Mouse (Mus musculus): ENCODE results near the gene Speer4c. TPM values are rescaled to one million over a fixed set of nuclear protein-coding genes. Genes with fewer than 3 reads are reported as not detected.
"Not testable (repeated sequence)": the region's sequence is repeated elsewhere in the genome, so short reads cannot be mapped to it uniquely, and the experiment has no call there.

The Speer4c gene
- polyA plus RNA-seq, 1 experiment: not detected

DNA sequence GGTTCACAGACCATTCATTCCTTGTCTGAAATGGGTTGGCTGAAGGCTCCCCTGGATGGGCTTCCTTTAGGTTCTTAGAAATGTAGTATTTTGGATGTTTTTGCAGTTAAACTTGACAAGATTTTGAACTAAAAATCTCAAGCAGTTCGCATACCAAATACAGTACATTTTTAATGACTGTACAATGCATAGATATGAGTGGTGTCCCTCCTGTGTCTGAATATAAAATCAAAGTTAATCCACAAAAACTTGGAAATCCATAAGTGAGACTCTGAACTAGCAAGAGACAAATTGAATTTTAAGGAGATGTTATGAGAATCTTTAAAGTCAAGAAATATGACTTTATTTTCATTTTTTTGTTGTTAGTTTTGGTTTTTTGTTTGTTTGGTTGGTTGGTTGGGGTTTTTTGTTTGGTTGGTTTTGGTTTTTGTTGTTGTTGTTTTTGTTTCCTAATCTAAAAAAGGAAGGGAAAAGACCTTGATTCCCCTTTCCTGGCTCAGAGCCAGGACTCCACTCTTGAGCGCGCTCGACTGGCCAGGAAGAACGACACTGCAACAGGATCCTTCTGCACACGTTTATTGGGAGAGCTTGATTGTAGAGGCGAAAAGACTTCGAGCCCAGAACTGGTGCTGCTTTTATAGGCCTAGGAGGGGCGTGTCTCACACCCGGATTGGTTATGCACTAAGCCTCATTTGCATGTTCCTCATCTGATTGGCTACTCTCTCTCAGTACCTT is 32.6 kb downstream of the Speer4c start:
- H3K27me3 ChIP-seq (ENCODE audit: control insufficient read depth, insufficient read depth, low read length); H3K4me1 ChIP-seq (replicated peaks; ENCODE audit: control insufficient read depth, insufficient read depth, low read length); DNase-seq; H3K4me3 ChIP-seq (ENCODE audit: control insufficient read depth, insufficient read depth, low read length); H3K27ac ChIP-seq (ENCODE audit: control insufficient read depth, insufficient read depth, low read length); H3K36me3 ChIP-seq (ENCODE audit: control insufficient read depth, insufficient read depth, low read length): not testable (repeated sequence)
- 81% methylated on average over 8 of the region's 10 CpGs for WGBS

DNA sequence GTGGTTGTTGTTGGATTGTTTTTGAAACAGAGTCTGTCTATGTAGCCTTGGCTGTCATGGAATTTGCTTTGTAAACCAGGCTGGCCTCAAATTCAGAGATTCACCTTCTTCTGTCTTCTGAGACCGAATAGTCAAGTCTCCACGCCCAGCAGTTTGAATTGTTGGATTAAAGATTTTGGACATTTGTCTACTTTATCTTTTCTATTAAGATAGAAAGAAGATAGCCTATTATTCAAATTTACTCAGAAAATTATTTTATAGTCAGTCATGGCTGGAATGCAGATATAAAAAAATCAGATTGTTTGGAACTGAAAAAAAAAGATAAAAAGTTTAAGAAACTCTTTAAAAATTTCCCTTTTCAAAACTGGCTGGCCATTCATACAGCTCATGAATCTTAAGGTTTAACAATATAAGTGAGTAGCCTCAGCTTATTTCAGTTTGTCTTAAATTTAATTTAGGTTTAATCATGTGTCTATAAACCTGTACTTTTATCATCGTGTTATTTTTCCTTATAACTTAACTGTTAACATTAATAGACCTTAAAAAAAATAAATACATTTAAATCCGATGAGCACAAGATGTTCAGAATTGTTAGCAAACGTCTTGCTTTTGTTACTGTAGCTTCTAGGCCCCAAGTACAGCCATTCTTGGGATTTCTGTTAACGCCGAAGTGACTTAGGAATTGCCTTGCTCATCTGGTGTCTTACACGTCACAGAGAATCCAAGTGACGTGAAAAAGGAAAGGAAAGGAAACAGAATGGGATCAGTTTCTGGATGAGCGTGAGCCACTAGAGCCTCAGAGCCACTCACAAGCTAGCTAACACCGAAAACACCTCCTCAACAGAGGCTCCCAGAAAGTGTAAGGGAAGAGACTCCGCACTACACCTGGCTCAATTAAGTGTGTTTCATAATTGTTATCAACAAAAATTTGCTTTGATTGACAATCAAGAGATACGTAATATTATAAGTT is 33.8 kb downstream of the Speer4c start:
- DNase-seq; H3K4me1 ChIP-seq (replicated peaks; ENCODE audit: control insufficient read depth, insufficient read depth, low read length); H3K27ac ChIP-seq (ENCODE audit: control insufficient read depth, insufficient read depth, low read length); H3K27me3 ChIP-seq (ENCODE audit: control insufficient read depth, insufficient read depth, low read length); H3K36me3 ChIP-seq (ENCODE audit: control insufficient read depth, insufficient read depth, low read length); H3K4me3 ChIP-seq (ENCODE audit: control insufficient read depth, insufficient read depth, low read length): not testable (repeated sequence)
- 71% methylated on average over 13 of the region's 13 CpGs for WGBS

DNA sequence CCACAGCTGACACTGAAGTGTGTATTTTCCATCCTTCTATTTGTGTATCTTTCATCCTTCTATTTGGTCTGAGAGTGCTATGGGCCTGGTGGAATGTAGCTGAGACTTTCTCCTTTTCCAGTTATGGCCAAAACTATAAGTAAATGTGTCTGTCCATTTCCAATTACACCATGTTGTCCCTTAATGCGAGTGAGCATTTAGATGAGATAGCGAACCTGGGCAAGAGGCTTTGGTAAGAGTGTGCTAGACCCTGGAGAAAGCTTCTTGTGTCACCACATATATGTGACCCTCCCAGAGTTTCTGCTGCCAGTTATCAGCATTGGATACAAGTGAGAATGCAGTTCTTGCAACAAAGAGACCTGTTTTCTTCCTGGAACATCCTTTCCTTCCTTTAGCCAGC is 35.2 kb downstream of the Speer4c start:
- WGBS: 76% methylated on average over 2 of the region's 2 CpGs
- not testable (repeated sequence) for H3K27ac ChIP-seq (ENCODE audit: control insufficient read depth, insufficient read depth, low read length); H3K36me3 ChIP-seq (ENCODE audit: control insufficient read depth, insufficient read depth, low read length); H3K27me3 ChIP-seq (ENCODE audit: control insufficient read depth, insufficient read depth, low read length); H3K4me1 ChIP-seq (replicated peaks; ENCODE audit: control insufficient read depth, insufficient read depth, low read length); DNase-seq; H3K4me3 ChIP-seq (ENCODE audit: control insufficient read depth, insufficient read depth, low read length)

DNA sequence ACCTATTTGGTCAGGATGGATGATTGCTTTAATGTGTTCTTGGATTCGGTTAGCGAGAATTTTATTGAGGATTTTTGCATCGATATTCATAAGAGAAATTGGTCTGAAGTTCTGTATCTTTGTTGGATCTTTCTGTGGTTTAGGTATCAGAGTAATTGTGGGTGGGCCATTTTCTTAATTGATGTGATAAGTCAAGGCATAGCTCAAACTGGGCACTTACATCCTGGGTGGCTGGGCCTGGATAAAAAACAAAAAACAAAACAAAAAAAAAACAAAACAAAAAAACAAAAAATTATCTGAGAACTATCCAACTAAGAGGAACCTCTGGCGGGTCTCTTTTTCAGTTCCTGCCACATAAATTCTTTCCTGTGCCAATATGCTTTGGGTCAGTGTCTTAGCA is 36.3 kb downstream of the Speer4c start:
- WGBS: 92% methylated on average over 4 of the region's 4 CpGs
- DNase-seq; H3K27me3 ChIP-seq (ENCODE audit: control insufficient read depth, insufficient read depth, low read length); H3K4me1 ChIP-seq (replicated peaks; ENCODE audit: control insufficient read depth, insufficient read depth, low read length); H3K27ac ChIP-seq (ENCODE audit: control insufficient read depth, insufficient read depth, low read length); H3K36me3 ChIP-seq (ENCODE audit: control insufficient read depth, insufficient read depth, low read length); H3K4me3 ChIP-seq (ENCODE audit: control insufficient read depth, insufficient read depth, low read length): not testable (repeated sequence)

DNA sequence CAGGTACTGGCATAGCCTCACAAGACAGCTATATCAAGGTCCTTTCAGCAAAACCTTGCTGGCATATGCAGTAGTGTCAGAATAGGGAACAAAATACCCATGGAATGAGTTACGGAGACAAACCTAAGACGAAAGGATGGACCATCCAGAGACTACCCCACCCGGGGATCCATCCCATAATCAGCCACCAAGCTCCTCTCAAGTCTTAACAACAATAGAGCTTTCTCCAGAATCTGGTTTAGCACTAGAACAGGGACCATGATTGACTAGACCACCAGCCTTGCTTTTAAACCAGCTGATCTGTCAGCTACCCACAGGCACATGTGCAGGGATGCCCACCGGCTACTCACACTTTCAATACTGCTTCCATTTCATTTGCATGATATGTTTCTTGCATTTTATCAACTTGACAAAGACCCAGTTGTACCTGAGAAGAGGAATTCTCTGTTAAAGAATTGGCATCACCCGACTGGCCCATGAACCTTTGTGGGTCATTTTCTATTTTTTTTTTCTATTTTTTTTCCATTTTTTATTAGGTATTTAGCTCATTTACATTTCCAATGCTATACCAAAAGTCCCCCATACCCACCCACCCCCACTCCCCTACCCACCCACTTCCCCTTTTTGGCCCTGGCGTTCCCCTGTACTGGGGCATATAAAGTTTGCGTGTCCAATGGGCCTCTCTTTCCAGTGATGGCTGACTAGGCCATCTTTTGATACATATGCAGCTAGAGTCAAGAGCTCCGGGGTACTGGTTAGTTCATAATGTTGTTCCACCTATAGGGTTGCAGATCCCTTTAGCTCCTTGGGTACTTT is 39.4 kb downstream of the Speer4c start:
- not testable (repeated sequence) for H3K27me3 ChIP-seq (ENCODE audit: control insufficient read depth, insufficient read depth, low read length); H3K4me3 ChIP-seq (ENCODE audit: control insufficient read depth, insufficient read depth, low read length); H3K27ac ChIP-seq (ENCODE audit: control insufficient read depth, insufficient read depth, low read length); H3K36me3 ChIP-seq (ENCODE audit: control insufficient read depth, insufficient read depth, low read length); DNase-seq; H3K4me1 ChIP-seq (replicated peaks; ENCODE audit: control insufficient read depth, insufficient read depth, low read length)
- 94% methylated on average over 5 of the region's 8 CpGs for WGBS

DNA sequence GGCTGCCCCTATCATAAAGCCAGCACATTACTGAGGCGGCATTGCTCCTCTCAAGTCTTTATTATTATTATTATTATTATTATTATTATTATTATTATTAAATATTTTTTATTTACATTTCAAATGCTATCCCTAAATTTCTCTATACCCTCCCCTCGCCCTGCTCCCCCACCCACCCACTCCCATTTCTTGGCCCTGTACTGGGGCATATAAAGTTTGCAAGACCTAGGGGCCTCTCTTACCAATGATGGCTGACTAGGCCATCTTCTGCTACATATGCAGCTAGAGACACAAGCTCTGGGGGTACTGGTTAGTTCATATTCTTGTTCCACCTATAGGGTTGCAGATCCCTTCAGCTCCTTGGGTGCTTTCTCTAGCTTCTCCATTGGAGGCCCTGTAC is 40.1 kb downstream of the Speer4c start:
- 84% methylated on average over 2 of the region's 2 CpGs for WGBS
- H3K27ac ChIP-seq (ENCODE audit: control insufficient read depth, insufficient read depth, low read length); DNase-seq; H3K36me3 ChIP-seq (ENCODE audit: control insufficient read depth, insufficient read depth, low read length); H3K27me3 ChIP-seq (ENCODE audit: control insufficient read depth, insufficient read depth, low read length); H3K4me3 ChIP-seq (ENCODE audit: control insufficient read depth, insufficient read depth, low read length); H3K4me1 ChIP-seq (replicated peaks; ENCODE audit: control insufficient read depth, insufficient read depth, low read length): not testable (repeated sequence)

DNA sequence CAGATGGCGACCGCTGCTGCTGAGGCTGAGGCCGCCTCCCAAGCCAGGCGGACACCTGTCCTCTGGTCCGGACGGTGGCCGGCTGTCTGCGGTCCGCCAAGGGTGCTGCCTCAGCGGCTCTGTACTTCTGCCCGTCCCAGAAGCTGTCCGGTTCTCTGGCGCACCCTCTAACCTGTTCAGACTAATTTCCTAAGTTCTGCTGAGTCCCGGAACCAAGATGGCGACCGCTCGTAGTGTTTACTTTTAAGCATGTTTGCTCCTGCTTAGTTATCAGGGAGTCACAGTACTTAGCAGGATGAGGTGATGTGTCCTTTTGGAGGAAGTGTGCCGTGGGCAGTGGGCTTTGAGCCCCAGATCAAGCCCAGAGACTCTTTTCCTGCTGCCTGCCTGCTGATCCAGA is 43.3 kb downstream of the Speer4c start:
- not testable (repeated sequence) for H3K27ac ChIP-seq (ENCODE audit: control insufficient read depth, insufficient read depth, low read length); DNase-seq; H3K4me1 ChIP-seq (replicated peaks; ENCODE audit: control insufficient read depth, insufficient read depth, low read length); H3K4me3 ChIP-seq (ENCODE audit: control insufficient read depth, insufficient read depth, low read length); H3K36me3 ChIP-seq (ENCODE audit: control insufficient read depth, insufficient read depth, low read length); H3K27me3 ChIP-seq (ENCODE audit: control insufficient read depth, insufficient read depth, low read length)
- WGBS: 89% methylated on average over 9 of the region's 18 CpGs

DNA sequence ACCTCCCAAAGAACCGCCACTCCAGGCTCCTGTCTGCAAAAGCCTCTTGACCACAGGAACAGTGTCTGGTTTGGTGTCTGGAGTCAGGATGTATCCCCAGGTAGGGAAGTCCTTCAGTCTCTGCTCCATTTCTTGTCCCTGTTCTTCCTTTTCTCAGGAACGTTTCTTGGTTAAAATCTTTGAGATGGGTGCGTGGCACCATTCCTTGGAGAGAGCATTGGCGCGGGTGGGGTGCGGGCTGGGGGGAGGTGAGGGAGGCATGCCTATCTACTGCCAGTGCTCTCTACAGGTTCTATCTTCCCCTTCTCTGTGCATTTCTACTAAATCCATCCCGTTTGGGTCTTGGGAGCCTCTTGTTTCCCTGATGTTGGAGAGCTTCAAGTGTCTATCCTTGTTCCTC is 50.2 kb downstream of the Speer4c start:
- H3K27me3 ChIP-seq (ENCODE audit: control insufficient read depth, insufficient read depth, low read length); H3K4me3 ChIP-seq (ENCODE audit: control insufficient read depth, insufficient read depth, low read length); H3K4me1 ChIP-seq (replicated peaks; ENCODE audit: control insufficient read depth, insufficient read depth, low read length); H3K27ac ChIP-seq (ENCODE audit: control insufficient read depth, insufficient read depth, low read length); H3K36me3 ChIP-seq (ENCODE audit: control insufficient read depth, insufficient read depth, low read length); DNase-seq: not testable (repeated sequence)
- WGBS: 79% methylated on average over 7 of the region's 7 CpGs

All from thymus, adult 2 months (tissue).